Mouse (Mus musculus): Measurements from ENCODE around the gene Coro7.

- TF ChIP-seq CTCF (IDR thresholded peaks at IDR 0.05; ENCODE audit: control insufficient read depth, insufficient read depth, insufficient replicate concordance, low read depth, low read length) = no peak
- TF ChIP-seq POLR2A (IDR thresholded peaks at IDR 0.05; ENCODE audit: control insufficient read depth, low read depth, low read length) = no peak
These were observed 45.7 kb upstream of the Coro7 start for GRCm38 (mm10) chr16:4725266-4725665.
